Mouse (Mus musculus) left cerebral cortex, postnatal 14 days (tissue): ENCODE results near the gene Pfas. TPM values are rescaled to one million over a fixed set of nuclear protein-coding genes. Genes with fewer than 3 reads are reported as not detected.
"Not testable (repeated sequence)": the region's sequence is repeated elsewhere in the genome, so short reads cannot be mapped to it uniquely, and the experiment has no call there.

Source experiments
- DNase-seq, 2 experiments: peaks; one replicate each; pipeline ENCODE4 v3.0.0; 2021 to 2022; ENCODE audit warnings: low spot score in 2 of 2, mixed read lengths in 1 of 2
- intact Hi-C: fragments of 180-260 bp; cut with DNase I; formaldehyde crosslinking; loops from one replicate; pipeline ENCODE4 v1.15.1; 2025
- microRNA-seq, 2 experiments: library from miRNA; unstranded; fragments of <30 nt; microRNA quantifications; one replicate each; pipeline ENCODE4 v1.2.0; 2022
- total RNA-seq, 2 experiments: library from RNA; stranded (reverse); gene quantifications; 2 replicates each; pipeline ENCODE4 v1.2.3; 2021

The Pfas gene
- total RNA-seq, 2 experiments from 2014 or later: 19.6 to 23.5 TPM

- DNase-seq: peak; percentile 39 to 67
- intact Hi-C loops: no loop called here
Measured at GRCm38 (mm10) chr11:68947542-68947993, 60.7 kb downstream of the Pfas start.

DNA sequence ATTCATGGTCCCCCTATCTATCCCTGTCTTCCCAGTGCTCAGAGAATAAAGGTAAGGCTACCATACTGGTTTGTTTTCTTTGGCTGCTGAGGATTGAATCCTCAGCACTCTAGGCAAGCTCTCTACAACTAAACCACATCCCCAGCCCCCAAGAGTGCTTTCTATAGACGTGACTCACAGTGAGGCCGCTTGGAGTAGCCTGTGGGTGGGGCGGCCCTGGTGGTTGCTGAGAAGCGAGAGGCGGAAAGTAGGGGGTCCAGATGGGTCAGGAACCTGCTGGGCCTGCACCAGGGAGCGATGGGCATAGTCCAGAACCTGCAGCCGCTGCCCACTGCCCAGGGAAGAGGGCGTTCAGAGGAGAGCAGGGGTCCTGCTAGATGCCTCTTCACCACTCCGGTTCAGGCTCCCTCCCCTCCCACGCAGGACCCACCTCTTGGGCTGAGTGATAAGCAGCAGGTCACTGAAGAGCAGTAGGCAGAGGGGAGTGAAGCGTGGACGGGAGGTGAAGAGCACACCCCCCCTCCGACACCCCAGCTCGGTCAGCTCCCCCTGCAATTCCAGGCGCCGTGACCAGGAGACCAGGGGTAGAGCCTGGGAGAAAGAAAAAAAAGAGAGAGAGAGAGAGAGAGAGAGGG is 61.3 kb downstream of the Pfas start:
- intact Hi-C loops: no loop called here
- peak; percentile 67 to 82 for DNase-seq

- DNase-seq: no peak
- intact Hi-C loops: no loop called here
Measured at GRCm38 (mm10) chr11:68946001-68946400, 62.3 kb downstream of the Pfas start.

GRCm38 (mm10) chr11:68945245-68945644 is 63.0 kb downstream of the Pfas start:
- DNase-seq: no peak
- intact Hi-C loops: no loop called here

DNA sequence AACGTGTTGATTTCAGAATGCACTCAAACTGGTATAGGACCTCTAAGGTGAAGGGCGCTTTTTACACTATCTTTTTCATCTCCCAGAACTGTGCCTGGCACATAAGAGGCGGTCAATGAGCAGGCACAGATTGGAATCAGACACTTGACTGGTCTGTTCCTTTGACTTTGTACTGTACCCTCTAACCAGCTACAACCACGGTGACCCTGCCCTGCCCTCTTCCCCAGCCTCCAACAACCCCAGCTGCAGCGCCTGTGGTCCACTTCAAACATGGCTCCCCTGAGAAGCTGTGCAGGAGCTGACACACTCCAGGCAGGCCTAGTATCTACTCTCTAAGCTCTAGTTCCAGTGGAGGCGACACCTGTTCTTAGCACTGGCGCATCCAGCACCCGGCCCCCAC is 65.5 kb downstream of the Pfas start:
- intact Hi-C loops: no loop called here
- no peak for DNase-seq

DNA sequence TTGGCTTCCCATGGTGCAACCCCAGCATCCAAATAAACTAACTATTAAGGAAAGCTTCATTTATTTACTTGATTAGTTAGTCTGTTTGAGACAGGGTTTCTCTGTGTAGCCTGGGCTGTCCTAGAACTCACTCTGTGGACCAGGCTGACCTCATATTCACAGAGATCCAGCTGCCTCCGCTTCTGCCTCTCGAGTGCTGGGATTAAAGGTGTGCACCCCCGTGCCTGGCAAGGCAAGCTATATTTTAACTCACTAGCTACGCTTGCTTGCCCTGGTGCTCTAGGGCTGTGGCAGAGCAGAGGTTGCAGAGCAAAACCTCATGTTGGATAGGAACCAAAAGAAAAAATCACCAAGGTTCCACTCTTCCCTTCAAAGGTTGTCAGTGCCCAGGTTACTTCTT is 67.7 kb downstream of the Pfas start:
- no peak for DNase-seq
- intact Hi-C loops: no loop called here

DNA sequence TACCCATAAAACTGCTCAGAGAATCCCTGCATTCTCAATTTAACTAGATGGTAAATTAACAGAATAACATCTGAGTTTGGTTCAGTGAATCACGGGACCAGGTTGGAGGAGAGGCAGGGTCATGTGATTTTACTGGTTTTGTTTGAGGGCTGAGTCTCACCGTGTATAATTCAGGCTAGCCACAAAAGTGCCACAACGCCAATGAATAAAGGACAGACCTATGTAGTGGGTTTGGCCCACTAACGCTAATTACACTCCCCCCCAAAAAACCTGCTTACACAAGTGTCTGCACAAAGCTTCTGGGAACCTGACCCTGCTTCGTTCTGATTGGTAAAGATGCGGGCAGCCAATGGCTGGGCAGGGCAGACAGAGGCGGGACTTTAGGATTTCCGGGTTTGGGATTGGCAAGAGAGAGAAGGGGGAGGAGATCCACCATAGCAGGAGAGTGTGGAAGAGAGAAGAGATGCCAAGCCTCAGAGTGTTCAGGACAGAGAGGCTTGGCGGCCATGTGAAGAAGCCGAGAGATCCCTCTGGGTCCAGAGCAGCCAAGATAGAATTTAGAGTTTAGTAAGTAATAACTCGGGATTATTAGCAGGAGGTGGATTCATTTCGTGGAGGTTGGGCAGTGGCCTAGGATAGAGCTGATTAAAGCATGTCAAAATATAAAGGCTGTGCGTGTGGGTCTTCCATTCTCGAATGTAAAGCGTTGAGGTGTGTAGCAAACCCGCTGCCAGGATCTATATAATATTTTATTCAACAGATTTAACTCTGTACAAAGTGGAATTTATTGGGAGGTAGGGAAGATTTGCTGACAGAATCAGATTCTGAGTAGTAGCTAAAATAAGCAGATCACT is 68.6 kb downstream of the Pfas start:
- intact Hi-C loops: no loop called here

DNA sequence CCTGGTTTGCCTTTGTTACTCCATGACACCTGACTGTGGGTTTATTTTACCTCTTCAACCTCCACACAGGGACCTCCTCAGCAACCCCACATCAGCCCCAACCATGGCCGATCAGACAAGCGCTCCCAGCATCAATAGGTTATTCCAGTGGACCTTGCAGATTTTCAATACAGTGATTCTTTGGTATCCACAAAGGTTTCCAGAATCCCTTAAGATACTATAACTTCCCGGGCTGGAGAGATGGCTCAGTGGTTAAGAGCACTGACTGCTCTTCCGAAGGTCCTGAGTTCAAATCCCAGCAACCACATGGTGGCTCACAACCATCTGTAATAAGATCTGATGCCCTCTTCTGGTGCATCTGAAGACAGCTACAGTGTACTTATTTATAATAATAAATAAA is 71.3 kb downstream of the Pfas start:
- intact Hi-C loops, DNase-seq: not testable (repeated sequence)

More for the DNA sequence above, 68.6 kb downstream of the Pfas start:
- peak; percentile 87 to 96 for DNase-seq

Small RNA genes lying within 50 kb of the gene (microRNA-seq; reads per million reads assigned to microRNA genes)
- 0.26 to 1.3 reads per million in 2 experiments for gene Mir3062

Other genes starting within 250 kb of the Pfas start
- 10 to 100 TPM; 96.7 to 99.5 TPM for gene Ndel1, start 136.6 kb downstream of the Pfas start, total RNA-seq
- gene Rnf222, start 119.9 kb downstream of the Pfas start, total RNA-seq: not detected
- 100 to 1,000 TPM; 597 to 631 TPM for gene Rpl26, start 106.9 kb downstream of the Pfas start, total RNA-seq
- under 1 TPM in 1 of 2 experiments, not detected in 1; 0.88 TPM for gene Odf4, start 81.4 kb downstream of the Pfas start, total RNA-seq
- gene Arhgef15, start 51.0 kb downstream of the Pfas start, total RNA-seq: 10 to 100 TPM; 20.9 to 22.6 TPM
- 1 to 10 TPM; 4.8 to 5.4 TPM for gene Slc25a35, start 40.3 kb downstream of the Pfas start, total RNA-seq
- gene Rangrf, start 33.3 kb downstream of the Pfas start, total RNA-seq: 10 to 100 TPM; 14.6 to 17.2 TPM
- gene Ctc1, start 7.5 kb upstream of the Pfas start, total RNA-seq: 10 to 100 TPM; 39.1 to 40.5 TPM
- gene Aurkb, start 37.2 kb upstream of the Pfas start, total RNA-seq: 1 to 10 TPM in 1 of 2 experiments, under 1 TPM in 1; 0.86 to 1.2 TPM
- 10 to 100 TPM; 26.1 to 29.2 TPM for gene Borcs6, start 51.3 kb upstream of the Pfas start, total RNA-seq
- gene Tmem107, start 62.3 kb upstream of the Pfas start, total RNA-seq: 10 to 100 TPM; 14.2 to 16.9 TPM
- gene Vamp2, start 80.0 kb upstream of the Pfas start, total RNA-seq: 1,000 to 10,000 TPM; 1,220 to 1,271 TPM
- gene Per1, start 86.8 kb upstream of the Pfas start, total RNA-seq: 100 to 1,000 TPM in 1 of 2 experiments, 10 to 100 TPM in 1; 90.4 to 112 TPM
- under 1 TPM; 0.55 to 0.70 TPM for gene Hes7, start 111.9 kb upstream of the Pfas start, total RNA-seq
- under 1 TPM; 0.27 to 0.51 TPM for gene 9130213A22Rik, start 114.1 kb upstream of the Pfas start, total RNA-seq
- 1 to 10 TPM; 3.7 to 5.7 TPM for gene Aloxe3, start 117.4 kb upstream of the Pfas start, total RNA-seq
- 1 to 10 TPM; 1.5 to 1.9 TPM for gene Alox12b, start 148.5 kb upstream of the Pfas start, total RNA-seq
- 1 to 10 TPM; 3.7 to 4.1 TPM for gene Alox8, start 189.4 kb upstream of the Pfas start, total RNA-seq
- gene Gucy2e, start 228.6 kb upstream of the Pfas start, total RNA-seq: under 1 TPM; 0.40 to 0.80 TPM